Mouse (Mus musculus) left cerebral cortex, adult 2 months (tissue): ENCODE data around the gene Dst. TPM values are rescaled to one million over a fixed set of nuclear protein-coding genes. Genes with fewer than 3 reads are reported as not detected.

Experiments
- DNase-seq, 2 experiments: peaks; one replicate each; pipeline ENCODE4 v3.0.0; 2021 to 2022; ENCODE audit warnings: low spot score in 2 of 2, mixed read lengths in 1 of 2; ENCODE audit errors: extremely low spot score in 1 of 2
- H3K27ac ChIP-seq: fragments of 200-600 bp; 2 replicates; pipeline ENCODE4 v1.8.1; 2022
- H3K4me3 ChIP-seq: fragments of 200-600 bp; 2 replicates; pipeline ENCODE4 v1.8.1; 2022
- CTCF ChIP-seq: fragments of 200-600 bp; IDR thresholded peaks from 2 replicates; pipeline ENCODE4 v1.8.1; 2022; ENCODE audit warnings: antibody characterized with exemption, mild to moderate bottlenecking, moderate library complexity
- intact Hi-C: fragments of 180-260 bp; cut with DNase I; formaldehyde crosslinking; loops from one replicate; pipeline ENCODE4 v1.15.1; 2025
- long read RNA-seq, 2 experiments: library from polyadenylated mRNA; stranded (forward); transcript quantifications; one replicate each; pipeline ENCODE4 v2.0.0; 2021; ENCODE audit warnings: borderline mapping rate in 2 of 2
- total RNA-seq, 2 experiments: library from RNA; stranded (reverse); gene quantifications; 2 replicates each; pipeline ENCODE4 v1.2.3; 2021

Gene Dst
- total RNA-seq: 100 to 1,000 TPM; 264 to 266 TPM
- long read RNA-seq, experiment 1, partial matches to known transcripts: 3 of 7 reads
- long read RNA-seq, experiment 1, other reads (novel, unspliced or antisense): 4 of 7 reads
- long read RNA-seq, experiment 2, partial matches to known transcripts: 2 of 4 reads
- long read RNA-seq, experiment 2, other reads (novel, unspliced or antisense): 2 of 4 reads

GRCm38 (mm10) chr1:33908191-33908962, at the start of gene Dst:
Gene Dst (plus strand): TSS chr1:33908225.
- no peak for TF ChIP-seq CTCF
- peak within 1 kb of the TSS; percentile 79 for H3K4me3 ChIP-seq
- H3K27ac ChIP-seq: peak within 1 kb of the TSS; percentile 89
- no peak for DNase-seq
- intact Hi-C loops: loop anchor here (2.0 to 5.0 kb wide), 4 partner anchors 18 to 149 kb away; no protein-coding TSS in a partner anchor

DNA sequence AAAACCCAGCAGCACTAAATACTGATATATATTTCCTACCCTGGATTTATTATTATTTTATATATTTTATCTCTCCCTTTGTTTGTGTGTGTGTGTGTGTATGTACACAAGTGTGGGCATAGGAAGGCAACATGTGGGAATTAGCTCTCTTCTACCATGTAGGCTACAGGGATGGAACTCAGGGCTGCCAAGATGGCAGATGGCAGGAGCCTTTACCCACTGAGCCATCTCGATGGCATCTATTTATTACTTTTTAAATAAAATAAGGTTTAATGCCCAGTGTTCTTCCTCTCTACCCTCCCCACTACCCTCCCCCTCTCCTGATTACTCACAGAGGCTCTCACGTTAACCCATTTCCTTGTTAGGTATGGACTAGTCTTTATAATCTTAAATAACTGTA, 39.0 kb upstream of the Dst start:
- intact Hi-C loops: no loop called here
- Histone ChIP-seq H3K4me3 (no peak overlapping the region), H3K27ac (no peak overlapping the region)
- TF ChIP-seq CTCF: no peak
- no peak for DNase-seq

GRCm38 (mm10) chr1:33869437-33869836, 38.6 kb upstream of the Dst start:
- H3K4me3 ChIP-seq: no peak overlapping the region
- no peak for DNase-seq
- H3K27ac ChIP-seq: no peak overlapping the region
- no peak for TF ChIP-seq CTCF
- intact Hi-C loops: no loop called here

GRCm38 (mm10) chr1:33873561-33873960, 34.5 kb upstream of the Dst start:
- no peak for DNase-seq
- H3K27ac ChIP-seq: no peak overlapping the region
- H3K4me3 ChIP-seq: no peak overlapping the region
- intact Hi-C loops: no loop called here
- TF ChIP-seq CTCF: no peak

DNA sequence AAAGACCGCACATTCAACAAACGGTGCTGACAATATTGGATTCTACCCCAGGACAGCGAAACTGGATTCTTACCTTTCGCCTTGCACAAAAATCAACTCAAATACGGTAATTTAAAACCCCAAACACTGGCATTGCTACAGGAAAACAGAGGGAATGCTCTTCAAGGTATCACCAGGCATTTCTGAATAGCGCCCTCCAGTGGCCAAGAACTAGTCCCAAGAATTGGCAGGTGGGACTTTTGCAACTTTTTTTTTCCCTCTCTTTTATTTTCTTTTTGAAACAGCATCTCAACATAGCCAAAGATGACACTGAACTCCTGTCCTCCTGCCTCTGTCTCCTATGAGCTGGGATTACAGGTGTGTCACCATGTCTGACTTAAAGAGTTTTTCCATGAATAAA, 32.3 kb upstream of the Dst start:
- no peak for DNase-seq
- TF ChIP-seq CTCF: peak; percentile 54
- intact Hi-C loops: no loop called here
- Histone ChIP-seq H3K4me3 (no peak overlapping the region), H3K27ac (no peak overlapping the region)

DNA sequence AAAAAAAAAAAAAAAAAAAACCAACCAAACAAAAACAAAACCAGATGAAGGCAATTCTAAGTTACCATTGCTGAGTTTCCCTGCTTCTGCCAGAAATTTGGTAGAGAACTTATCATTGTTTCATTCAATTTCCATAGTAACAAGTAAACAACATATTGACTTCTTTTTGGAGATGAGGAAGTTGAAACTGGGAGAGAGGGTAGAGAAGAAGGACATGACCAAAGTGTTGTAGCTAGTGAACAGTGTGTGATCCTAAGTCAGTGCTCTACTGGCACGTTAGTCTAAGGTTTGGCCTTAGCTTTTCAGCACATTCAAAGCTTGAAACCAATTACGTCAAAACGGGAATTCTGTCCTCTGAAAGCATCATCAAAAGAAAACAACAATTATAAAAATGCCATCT, 31.6 kb upstream of the Dst start:
- DNase-seq: no peak
- TF ChIP-seq CTCF: no peak
- Histone ChIP-seq H3K4me3 (no peak overlapping the region), H3K27ac (no peak overlapping the region)
- intact Hi-C loops: no loop called here

GRCm38 (mm10) chr1:33878170-33878569, 29.9 kb upstream of the Dst start:
- intact Hi-C loops: no loop called here
- no peak overlapping the region for H3K4me3 ChIP-seq
- TF ChIP-seq CTCF: no peak
- no peak for DNase-seq
- no peak overlapping the region for H3K27ac ChIP-seq

DNA sequence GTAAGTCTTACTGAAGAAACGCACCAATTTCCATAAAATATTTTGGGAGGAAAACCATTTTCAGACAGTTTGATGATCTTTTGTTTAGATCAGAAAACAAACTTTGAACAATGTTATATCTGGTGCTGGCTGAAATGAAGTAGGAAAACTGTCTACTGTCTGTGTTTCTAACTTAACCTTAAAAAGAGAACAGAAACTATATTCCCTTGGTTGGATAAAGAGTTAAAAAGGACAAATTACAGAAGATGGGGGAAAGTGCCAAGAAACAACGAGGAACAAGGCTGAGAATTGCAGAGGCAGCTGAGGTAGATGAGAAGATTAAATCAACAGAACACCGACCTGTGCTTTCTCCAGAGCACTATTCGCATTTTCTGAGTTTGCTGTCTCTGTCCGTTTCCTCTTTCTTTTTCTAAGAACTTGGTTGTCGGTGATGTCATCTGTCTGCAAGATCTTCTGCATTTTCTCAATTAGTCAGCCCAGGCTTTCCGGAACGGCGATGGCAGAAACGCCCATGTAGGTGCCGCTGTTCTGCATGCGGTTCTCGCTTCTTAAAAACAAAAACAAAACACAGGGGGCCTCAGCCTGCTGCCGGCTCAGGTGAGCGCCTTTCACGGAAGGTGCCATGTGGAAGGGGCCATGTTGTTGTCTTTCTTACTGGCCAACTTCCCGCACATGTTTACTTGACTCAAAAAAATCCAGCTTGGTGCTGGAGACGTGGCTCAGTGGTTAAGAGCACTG, 24.8 kb upstream of the Dst start:
- peak; percentile 39 to 44 for DNase-seq
- TF ChIP-seq CTCF: peak; percentile 46
- Histone ChIP-seq H3K4me3 (peak overlapping the region; percentile 46), H3K27ac (0 out of 2 replicates have a peak overlapping the region, but pooled peaks have one; percentile 19)
- intact Hi-C loops: loop anchor here (5.0 kb wide), 1 partner anchor 221 kb away; no protein-coding TSS in a partner anchor

- TF ChIP-seq CTCF: peak; percentile 86
- intact Hi-C loops: loop anchor here (1.0 kb wide), 1 partner anchor 72 kb away; no protein-coding TSS in a partner anchor
These were observed 15.2 kb upstream of the Dst start for GRCm38 (mm10) chr1:33892784-33893183.

DNA sequence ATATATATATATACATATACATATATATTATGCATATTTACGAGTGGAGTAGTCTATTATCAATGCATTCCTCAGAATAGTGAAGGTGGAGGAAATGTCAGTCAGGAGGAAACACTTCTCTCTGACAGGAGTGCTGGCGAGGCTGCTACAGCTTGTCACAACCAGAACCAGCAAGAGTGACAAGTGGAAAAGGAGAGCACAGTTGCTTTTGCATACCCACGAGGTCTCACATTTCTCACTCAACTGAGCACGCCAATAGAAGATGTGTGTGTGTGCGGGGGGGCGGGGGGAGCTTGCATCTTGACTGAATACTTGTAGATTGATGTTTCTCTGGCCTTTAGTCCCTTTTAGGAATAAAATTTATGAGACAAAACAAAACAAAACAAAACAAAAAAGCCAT, 11.9 kb upstream of the Dst start:
- Histone ChIP-seq H3K4me3 (no peak overlapping the region), H3K27ac (no peak overlapping the region)
- TF ChIP-seq CTCF: no peak
- intact Hi-C loops: no loop called here
- DNase-seq: no peak

More at GRCm38 (mm10) chr1:33892784-33893183, 15.2 kb upstream of the Dst start:
- DNase-seq: peak; percentile 35 to 52
- Histone ChIP-seq H3K27ac (no peak overlapping the region), H3K4me3 (no peak overlapping the region)

- H3K4me3 ChIP-seq: no peak overlapping the region
- H3K27ac ChIP-seq: no peak overlapping the region
- DNase-seq: no peak
- no peak for TF ChIP-seq CTCF
- intact Hi-C loops: no loop called here
These were observed 11.4 kb upstream of the Dst start for GRCm38 (mm10) chr1:33896666-33897065.

- no peak overlapping the region for H3K27ac ChIP-seq
- intact Hi-C loops: no loop called here
These were observed 10.6 kb upstream of the Dst start for GRCm38 (mm10) chr1:33897426-33897825.

More at GRCm38 (mm10) chr1:33897426-33897825, 10.6 kb upstream of the Dst start:
- DNase-seq: no peak
- TF ChIP-seq CTCF: no peak
- no peak overlapping the region for H3K4me3 ChIP-seq
